Mouse (Mus musculus) liver, adult (tissue): ENCODE data around the gene Shcbp1.

ENCODE experiments used
- GATA4 ChIP-seq: IDR thresholded peaks from 2 replicates; pipeline ENCODE4 v1.6.1; 2014; ENCODE audit warnings: mild to moderate bottlenecking, low read length; ENCODE audit not compliant: insufficient replicate concordance

The Shcbp1 gene

DNA sequence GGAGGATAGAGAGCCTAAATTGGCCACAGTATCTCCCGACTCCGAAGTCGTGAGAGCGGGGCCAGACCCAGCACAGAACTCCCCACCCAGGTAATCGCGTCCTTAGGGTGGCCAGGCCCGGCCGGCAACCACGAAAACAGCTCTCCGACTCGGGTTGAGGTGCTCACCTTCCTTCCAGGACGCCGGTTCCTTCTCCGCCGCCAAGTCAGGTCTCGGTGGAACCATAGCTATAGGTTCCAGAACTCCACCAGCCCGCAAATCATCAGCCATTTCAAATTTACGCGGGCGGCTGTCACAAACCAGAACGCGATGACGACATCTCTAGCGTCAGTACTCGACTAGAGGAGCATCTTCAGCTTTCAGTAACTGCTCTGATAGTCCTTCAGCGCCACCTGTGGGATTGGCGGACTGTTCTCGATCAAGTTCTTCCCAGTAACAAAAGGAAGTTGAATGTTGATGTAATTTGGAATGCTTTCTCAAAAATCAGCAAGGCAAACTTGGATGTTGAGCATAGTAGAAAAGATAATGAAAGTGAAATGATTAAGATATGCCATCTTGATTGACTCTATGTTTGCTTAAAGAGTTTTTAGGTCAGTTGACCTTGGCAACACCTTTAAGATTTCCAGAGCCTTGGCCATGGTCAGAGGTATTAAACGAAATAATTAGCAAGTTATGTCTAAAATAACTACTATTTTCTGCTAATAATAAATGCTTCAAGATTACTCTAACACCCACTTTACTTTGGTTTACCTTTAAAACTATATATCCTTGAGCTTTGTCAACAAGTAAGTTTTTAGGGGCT is at the start of gene Shcbp1:
TSS of gene Shcbp1 (minus strand) at position 314 of the 802 bp plus-strand sequence.
- peak; percentile 12; the same call in 1 of the 2 replicates for TF ChIP-seq GATA4

DNA sequence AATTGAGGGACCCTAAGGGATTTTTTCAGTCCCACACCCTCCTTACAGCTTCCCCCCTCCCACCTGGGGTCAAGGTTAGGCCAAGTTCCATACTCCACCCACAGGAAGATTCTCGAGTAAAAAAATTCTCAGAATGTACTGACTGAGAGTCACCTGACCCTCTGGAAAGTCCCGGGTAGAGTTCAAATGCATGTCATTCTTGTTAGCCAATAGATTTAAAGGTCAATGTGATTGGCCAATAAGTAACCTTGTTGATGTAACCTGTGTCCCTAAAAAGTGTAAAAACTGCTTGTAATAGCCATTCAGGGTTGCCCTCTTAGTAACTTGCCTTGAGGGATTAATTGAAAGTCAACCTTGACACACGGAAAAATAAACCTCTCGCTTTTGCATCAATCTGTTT is 29.5 kb upstream of the Shcbp1 start:
- no peak for TF ChIP-seq GATA4

- TF ChIP-seq GATA4: no peak
Measured at GRCm38 (mm10) chr8:4800524-4801122, 21.3 kb upstream of the Shcbp1 start.

DNA sequence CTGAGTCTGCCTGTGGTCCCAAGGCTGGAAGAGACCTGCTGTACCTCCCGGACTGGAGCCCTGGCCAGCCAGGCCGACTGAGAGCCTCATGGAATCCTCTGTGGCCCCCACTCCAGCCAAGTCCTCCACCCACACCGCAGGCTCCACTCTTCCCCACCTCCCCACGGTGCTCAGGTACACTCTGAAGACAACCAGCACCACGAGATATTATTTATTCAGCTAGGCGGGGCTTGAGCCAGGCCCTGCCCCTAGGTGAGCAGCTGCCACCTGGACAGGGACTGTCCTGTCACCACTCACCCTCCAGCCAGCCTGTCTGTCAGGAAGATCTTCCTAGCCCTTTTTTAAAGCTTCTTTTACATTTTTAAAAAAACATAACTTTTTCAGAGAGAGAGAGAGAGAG is 1.1 kb downstream of the Shcbp1 start:
- TF ChIP-seq GATA4: no peak

- no peak for TF ChIP-seq GATA4
Measured at GRCm38 (mm10) chr8:4764751-4765150, 14.6 kb downstream of the Shcbp1 start.

DNA sequence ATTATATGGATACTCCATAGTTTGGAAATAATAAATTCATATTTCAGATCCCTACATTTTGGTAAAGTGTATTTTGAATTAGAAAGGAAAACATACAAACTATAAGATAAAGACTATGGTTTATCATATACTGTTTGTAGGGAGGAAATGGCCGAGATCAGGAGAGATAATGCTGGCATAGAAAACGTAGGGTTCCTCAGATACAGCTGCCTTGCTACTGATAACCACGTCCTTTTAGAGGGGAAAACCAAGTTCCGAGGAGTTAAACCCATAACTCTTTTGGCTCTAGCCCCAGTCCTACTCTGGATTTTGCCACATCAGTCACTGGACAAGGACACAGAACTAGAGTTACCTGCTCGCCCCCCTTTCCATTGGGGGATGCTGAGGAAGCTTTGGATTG is 26.3 kb downstream of the Shcbp1 start:
- no peak for TF ChIP-seq GATA4

GRCm38 (mm10) chr8:4730942-4731341 is 48.4 kb downstream of the Shcbp1 start:
- no peak for TF ChIP-seq GATA4

DNA sequence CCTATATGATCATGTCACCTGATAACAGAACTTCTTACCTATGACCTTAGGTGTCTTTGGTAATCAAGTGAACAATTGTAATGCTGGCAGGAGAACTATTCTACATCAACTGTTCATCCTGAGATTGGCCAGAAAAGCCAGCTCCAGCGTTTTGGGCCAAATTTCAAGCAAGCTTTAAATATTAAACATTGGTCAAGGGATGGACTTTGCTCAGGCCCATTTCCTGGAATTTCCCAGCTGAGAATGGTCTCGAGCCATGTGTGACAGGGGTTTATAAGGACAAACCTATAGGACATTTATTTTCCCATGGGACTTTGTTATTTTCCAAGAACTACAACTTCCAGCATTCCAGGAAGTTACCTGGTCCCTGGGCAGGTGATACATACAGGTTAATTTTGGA is 63.8 kb downstream of the Shcbp1 start:
- no peak for TF ChIP-seq GATA4

- no peak for TF ChIP-seq GATA4
Measured at GRCm38 (mm10) chr8:4691634-4692033, 87.7 kb downstream of the Shcbp1 start.
